Mouse (Mus musculus) heart, adult 18-20 months (tissue): Measurements from ENCODE around the gene Arhgap6. TPM values are rescaled to one million over a fixed set of nuclear protein-coding genes. Genes with fewer than 3 reads are reported as not detected.

ENCODE experiments used
- DNase-seq, 2 experiments: peaks; one replicate each; pipeline ENCODE4 v3.0.0; 2021 to 2022; ENCODE audit warnings: mixed read lengths in 1 of 2
- total RNA-seq, 2 experiments: library from RNA; stranded (reverse); gene quantifications; 2 replicates each; pipeline ENCODE4 v1.2.3; 2021

The Arhgap6 gene
- total RNA-seq, 2 experiments from 2014 or later, result 3.5 to 3.7 TPM

GRCm38 (mm10) chrX:168980370-168980769 is 185.5 kb downstream of the Arhgap6 start:
- DNase-seq, result no peak

DNA sequence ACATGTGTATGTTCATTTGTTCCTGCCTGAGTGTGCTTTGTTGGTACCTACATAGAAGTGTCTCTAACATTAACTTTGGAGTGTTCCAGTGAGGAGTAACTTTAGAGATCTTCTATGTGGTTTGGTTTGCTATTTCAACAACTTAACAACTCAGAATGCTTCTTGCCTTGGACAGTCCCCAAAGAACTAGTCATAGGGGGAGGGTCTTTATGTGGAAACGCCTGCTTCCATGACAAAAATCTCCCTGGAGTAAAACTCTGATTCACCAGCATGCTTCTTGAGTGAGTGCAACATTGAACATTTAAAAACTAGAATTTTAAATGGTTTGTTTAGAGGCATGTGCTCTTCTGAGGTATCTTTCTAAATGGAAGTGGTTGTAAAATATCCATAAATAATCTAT is 212.2 kb downstream of the Arhgap6 start:
- peak in 1 of 2 experiments; percentile 9 for DNase-seq

GRCm38 (mm10) chrX:169012701-169013100 is 217.8 kb downstream of the Arhgap6 start:
- peak in 1 of 2 experiments; percentile 1 for DNase-seq

GRCm38 (mm10) chrX:169034390-169034789 is 239.5 kb downstream of the Arhgap6 start:
- no peak for DNase-seq

- peak; percentile 85 to 89 for DNase-seq
Observed at GRCm38 (mm10) chrX:169036403-169037296, 241.8 kb downstream of the Arhgap6 start.

DNA sequence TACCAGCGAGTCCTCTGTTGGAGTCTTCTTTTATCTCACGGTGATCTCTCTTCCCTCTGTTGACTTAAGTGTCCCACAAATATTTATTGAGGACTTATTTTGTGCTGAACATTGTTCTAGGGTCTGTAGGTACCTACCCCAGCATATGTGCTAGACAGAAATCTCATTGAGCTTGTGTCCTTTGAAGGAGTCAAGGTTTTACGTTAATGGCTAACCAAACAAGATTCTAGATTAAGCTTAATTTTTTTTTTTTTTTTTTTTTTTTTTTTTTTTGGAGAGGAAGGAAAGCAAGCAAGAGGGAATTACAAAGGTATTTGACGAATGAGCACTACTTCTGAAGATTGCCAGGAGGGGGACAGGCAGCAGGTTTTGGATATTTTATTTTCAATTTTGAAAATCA is 242.5 kb downstream of the Arhgap6 start:
- no peak for DNase-seq

- no peak for DNase-seq
Observed at GRCm38 (mm10) chrX:169043872-169044271, 249.0 kb downstream of the Arhgap6 start.

DNA sequence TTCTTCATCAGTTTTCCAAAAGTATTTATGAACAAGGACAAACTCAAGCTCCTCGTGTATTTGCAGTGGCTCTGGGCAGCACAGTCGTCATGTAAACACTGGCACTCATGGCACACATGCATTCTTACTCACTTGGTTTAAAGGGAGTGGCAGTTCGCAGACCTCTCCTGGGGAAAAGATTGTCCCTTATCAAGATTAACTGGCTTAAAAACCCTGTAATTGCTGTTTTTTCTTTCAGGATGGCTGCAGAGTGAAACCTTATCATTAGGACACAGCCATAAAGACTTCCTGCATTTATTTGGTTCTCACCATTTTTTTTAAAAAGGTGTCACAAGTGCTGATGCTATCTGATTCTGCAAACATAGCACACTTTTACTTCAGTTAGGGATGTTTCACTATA is 252.7 kb downstream of the Arhgap6 start:
- no peak for DNase-seq

- DNase-seq, result no peak
Observed at GRCm38 (mm10) chrX:169049550-169049949, 254.7 kb downstream of the Arhgap6 start.

DNA sequence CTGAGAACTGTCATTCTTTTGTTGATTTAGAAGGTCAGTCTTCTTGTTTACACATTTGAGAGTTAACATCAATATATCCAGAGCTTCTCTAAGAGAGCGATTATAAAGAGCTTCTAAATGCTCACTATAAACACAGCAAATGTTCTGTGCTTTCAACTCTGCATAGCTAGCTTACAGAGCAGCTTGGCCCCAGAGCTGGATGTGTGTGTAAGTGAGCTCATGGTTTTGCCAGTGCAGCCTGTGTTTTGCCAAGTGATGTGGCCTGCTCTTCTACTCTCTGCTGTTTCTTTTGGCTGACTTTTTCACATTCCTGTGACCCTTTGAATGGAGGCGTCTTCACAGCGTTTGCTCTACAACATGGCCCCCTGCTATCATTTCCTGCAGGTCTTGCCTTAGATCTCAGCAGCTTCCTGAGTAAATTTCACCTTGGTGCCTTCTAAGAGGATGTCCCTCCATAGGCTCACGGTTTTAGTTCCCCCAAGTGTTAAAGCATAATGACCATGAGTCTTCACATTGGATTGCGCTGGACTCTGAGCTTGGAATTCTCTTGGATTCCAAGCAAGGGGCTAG is 259.1 kb downstream of the Arhgap6 start:
- peak; percentile 22 to 48 for DNase-seq

GRCm38 (mm10) chrX:169062555-169062954 is 267.7 kb downstream of the Arhgap6 start:
- no peak for DNase-seq

GRCm38 (mm10) chrX:169065298-169065697 is 270.4 kb downstream of the Arhgap6 start:
- DNase-seq, result no peak

GRCm38 (mm10) chrX:169065922-169066321 is 271.0 kb downstream of the Arhgap6 start:
- DNase-seq, result no peak

- no peak for DNase-seq
Observed at GRCm38 (mm10) chrX:169075020-169075419, 280.1 kb downstream of the Arhgap6 start.

- no peak for DNase-seq
Observed at GRCm38 (mm10) chrX:169081609-169082008, 286.7 kb downstream of the Arhgap6 start.

DNA sequence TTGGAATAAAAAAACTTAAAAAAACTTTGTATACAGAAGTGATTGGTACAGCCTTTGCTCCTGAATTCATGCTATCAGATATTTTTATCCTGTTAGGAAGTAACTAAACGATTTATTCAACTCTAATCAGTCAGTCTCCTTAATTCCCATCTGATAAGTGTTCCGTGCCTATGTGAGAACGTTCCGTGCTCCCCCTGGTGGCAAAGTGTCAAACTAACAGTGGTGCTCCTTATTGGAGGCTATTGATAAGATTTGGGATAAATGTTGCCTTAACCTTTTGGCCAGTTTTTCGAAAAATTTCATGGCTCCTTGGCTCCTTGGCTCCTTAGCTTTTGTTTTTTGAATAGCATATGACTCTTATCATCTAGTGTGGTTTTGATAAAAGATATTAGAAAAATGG is 291.0 kb downstream of the Arhgap6 start:
- DNase-seq, result peak; percentile 31 to 79

DNA sequence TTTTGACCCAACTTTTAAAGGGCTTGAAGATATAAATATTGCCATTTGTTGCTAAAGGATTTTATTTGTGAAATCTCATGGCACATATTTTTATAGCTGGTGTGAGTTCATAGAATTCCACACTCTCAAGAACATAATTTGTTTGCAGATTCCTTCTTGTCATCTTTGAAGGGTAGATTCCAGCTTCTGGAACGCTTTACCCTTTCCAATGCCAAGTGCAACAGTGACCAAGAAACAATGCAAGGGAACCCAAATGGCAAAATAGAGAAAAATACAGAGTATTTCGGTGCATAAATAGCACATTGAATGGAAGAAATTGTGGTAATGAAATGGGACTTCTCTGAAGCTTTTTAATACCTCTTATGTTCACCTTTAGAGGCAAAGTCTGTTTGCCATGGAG is 294.3 kb downstream of the Arhgap6 start:
- DNase-seq, result peak; percentile 35 to 50

- no peak for DNase-seq
Observed at GRCm38 (mm10) chrX:169094601-169095000, 299.7 kb downstream of the Arhgap6 start.

DNA sequence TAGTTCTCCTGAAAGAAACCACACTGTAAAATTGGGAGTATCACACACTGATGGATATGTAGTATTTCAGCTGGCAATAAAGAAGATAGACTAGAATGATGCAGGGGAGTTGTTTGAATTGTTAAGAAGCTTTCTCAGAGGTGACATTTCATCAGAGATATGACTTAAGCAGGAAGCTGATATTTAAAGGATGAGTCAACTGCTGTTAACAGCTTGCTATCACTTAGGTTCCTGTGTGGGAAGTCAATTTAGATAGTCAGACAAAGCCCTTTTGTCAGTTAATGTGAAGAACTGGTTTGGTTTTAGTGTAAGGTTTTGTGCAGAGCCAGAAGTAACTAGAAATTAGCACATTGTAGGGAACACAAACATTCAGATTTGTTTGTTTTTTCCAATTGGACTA is 300.7 kb downstream of the Arhgap6 start:
- DNase-seq, result no peak

GRCm38 (mm10) chrX:169102665-169103064 is 307.8 kb downstream of the Arhgap6 start:
- no peak for DNase-seq

- no peak for DNase-seq
Observed at GRCm38 (mm10) chrX:169106048-169106622, 311.2 kb downstream of the Arhgap6 start.

- no peak for DNase-seq
Observed at GRCm38 (mm10) chrX:169107372-169107771, 312.5 kb downstream of the Arhgap6 start.

DNA sequence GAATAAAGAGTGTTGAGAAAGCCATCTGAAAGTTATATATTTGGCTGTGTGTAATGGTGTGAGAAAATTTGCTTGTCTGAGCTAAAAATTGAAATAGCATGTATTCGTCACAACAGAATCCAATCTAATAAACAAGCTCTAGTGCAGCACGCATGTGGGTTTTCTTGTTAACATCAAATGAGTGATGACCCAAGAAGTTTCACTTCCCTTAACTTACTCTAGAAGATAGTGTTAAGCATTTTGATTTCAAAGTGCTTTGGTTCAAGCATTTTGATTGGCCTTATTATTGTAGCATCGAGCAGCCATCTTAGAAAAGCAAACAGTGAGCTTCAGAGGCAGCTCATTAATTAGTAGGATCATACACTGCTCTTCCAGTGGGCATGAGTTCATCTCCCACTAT is 315.1 kb downstream of the Arhgap6 start:
- DNase-seq, result no peak
